Mouse (Mus musculus) limb, embryonic 14.5 days (tissue): ENCODE results near the gene Ppp4r3a. TPM values are rescaled to one million over a fixed set of nuclear protein-coding genes. Genes with fewer than 3 reads are reported as not detected.

Experiments used
- ATAC-seq: fragments of 200-750 bp; cut with Nextera tagmentation; 2 replicates; pipeline ENCODE4 v1.8.0; 2017; ENCODE audit warnings: low read depth, moderate number of reproducible peaks, moderate TSS enrichment; ENCODE audit not compliant: low FRiP score
- DNase-seq: peaks from one replicate; pipeline ENCODE4 v3.0.0-alpha.2; 2015; ENCODE audit warnings: low spot score
- H3K27ac ChIP-seq: fragments of 300-500 bp; sonication (generic); replicated peaks from 2 replicates; pipeline ENCODE4 v1.5.1; 2014; ENCODE audit warnings: low read depth, mild to moderate bottlenecking, low read length, moderate library complexity, mixed read lengths
- H3K27me3 ChIP-seq: fragments of 300-500 bp; sonication (generic); 2 replicates; pipeline ENCODE4 v1.6.1; 2014; ENCODE audit warnings: low read length, mixed read lengths; ENCODE audit not compliant: control insufficient read depth, insufficient read depth
- H3K36me3 ChIP-seq: fragments of 300-500 bp; sonication (generic); 2 replicates; pipeline ENCODE4 v1.6.1; 2014; ENCODE audit warnings: mild to moderate bottlenecking, low read length, moderate library complexity, mixed read lengths; ENCODE audit not compliant: control insufficient read depth, insufficient read depth
- H3K4me1 ChIP-seq: fragments of 300-500 bp; sonication (generic); 2 replicates; pipeline ENCODE4 v1.6.1; 2014; ENCODE audit warnings: antibody characterized with exemption, low read length, mixed read lengths; ENCODE audit not compliant: control insufficient read depth, insufficient read depth
- H3K4me2 ChIP-seq: fragments of 300-500 bp; sonication (generic); replicated peaks from 2 replicates; pipeline ENCODE4 v1.6.1; 2014; ENCODE audit warnings: low read depth, mild to moderate bottlenecking, low read length, moderate library complexity; ENCODE audit not compliant: severe bottlenecking
- H3K4me3 ChIP-seq: fragments of 300-500 bp; sonication (generic); replicated peaks from 2 replicates; pipeline ENCODE4 v1.5.1; 2014; ENCODE audit warnings: low read length
- H3K9ac ChIP-seq: fragments of 300-500 bp; sonication (generic); 2 replicates; pipeline ENCODE4 v1.6.1; 2014; ENCODE audit warnings: mild to moderate bottlenecking, low read depth, low read length, moderate library complexity; ENCODE audit not compliant: severe bottlenecking
- H3K9me3 ChIP-seq: fragments of 300-500 bp; sonication (generic); 2 replicates; pipeline ENCODE4 v1.6.1; 2016; ENCODE audit warnings: low read length; ENCODE audit not compliant: control insufficient read depth
- POLR2A ChIP-seq: fragments of 200-500 bp; IDR thresholded peaks from 2 replicates; pipeline ENCODE4 v1.8.0; 2012; ENCODE audit warnings: inconsistent platforms, mild to moderate bottlenecking, moderate library complexity, borderline replicate concordance; ENCODE audit not compliant: insufficient read depth, insufficient read length; ENCODE audit errors: extremely low read depth
- WGBS: fragments of 180-500 bp; shearing (Covaris S2); extraction: QIAGEN DNeasy Blood & Tissue Kit; methylation state at CpG from one replicate; pipeline ENCODE4 v1.1.7; 2014; 5-methylcytosine and 5-hydroxymethylcytosine counted together
- polyA plus RNA-seq, 2 experiments: library from polyadenylated mRNA; depleted of rRNA in 1 of 2; stranded (reverse) in 1 of 2; unstranded in 1 of 2; fragments of >200 nt; fragmentation: Nextera tagmentation in 1 of 2; extraction: Ambion mirVana in 1 of 2; gene quantifications; 2 replicates each; pipeline versions ENCODE4 v1.2.1 to v1.2.3; 2012 to 2014

Gene Ppp4r3a
- polyA plus RNA-seq, 2 experiments: 40.3 to 44.9 TPM

DNA sequence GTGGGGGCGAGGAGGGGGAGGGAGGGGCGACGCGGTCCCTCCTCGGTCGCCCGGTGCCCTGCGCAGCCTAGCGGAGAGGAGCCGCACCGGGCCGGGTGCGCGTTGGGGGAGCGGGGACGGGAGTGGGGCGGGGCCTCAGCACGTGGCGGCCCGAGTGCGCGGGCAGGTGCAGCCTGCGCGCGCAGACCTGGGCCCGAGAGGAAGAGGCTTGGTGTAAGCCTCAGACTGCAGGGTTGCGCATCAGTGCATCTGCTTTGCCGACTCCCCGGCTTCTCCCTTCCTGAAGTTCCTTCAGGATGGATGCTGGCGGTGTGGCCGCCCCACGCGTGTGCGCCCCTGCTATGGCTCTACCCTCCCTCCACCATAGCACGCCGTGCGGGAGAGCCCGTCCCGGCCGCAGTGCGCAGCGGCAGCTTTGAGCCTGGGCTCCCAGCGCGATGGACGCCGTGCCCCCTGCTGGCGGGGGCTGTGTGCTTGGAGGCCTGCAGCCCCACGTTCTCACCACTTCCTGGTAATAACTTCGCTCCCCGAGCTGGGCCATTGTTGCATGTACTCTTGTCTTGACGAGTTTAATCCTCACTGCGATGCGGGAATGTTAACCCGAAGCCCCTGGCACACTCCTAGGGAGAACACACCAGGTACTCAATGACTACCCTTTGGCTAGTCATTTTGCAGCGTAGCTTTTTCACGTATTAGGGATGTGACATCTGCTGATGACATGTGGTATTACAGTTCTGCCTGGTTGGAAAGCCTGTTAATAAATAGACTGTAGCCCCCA, 54.4 kb downstream of the Ppp4r3a start, which contains the start of gene Ccdc88c:
Gene Ccdc88c (minus strand): TSS at position 103 of the 778 bp plus-strand sequence.
- peak; percentile 89 for DNase-seq
- peak; percentile 86 for ATAC-seq

DNA sequence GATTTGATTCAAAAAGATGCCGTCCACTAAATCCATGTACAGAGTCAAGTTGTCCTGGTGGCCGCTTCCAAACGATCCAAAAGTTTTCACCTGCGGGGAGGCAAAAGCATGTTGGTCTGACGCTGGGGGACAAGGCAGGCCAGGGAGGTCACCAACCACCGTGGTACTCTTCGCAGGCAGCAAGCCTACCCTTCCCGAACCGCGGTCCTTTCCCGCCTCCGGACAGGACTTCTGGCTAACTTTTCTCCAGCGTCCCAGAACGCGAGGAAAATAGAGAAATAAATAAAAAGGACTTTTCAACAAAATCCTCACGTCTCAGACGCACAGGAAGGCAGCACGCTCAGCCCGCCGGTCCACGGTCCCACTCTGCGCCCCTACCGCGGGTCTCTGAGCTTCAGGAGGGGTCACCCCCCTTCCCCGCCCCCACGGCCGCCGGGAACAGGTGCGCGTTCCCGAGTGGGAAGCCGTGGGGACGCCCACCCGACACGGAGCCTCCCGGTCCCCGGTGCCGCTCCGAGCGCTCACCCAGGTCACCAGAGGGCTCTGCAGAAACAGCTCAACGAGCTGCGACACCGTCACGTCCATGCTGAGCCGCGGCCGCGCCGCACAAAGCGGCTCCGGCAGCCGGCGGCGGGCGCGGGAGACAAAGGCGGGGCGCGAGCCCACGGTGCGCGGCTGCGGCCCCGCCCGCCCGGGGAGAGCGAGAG, 55.1 kb downstream of the Ppp4r3a start:
- DNase-seq (no peak), ATAC-seq (no peak)
- H3K4me2 ChIP-seq: peak overlapping the region; percentile 97
- H3K4me1 ChIP-seq: peaks cover 14% of the 10 kb centered on the region
- H3K36me3 ChIP-seq: no peaks in the 10 kb centered on the region
- H3K4me3 ChIP-seq: peak overlapping the region; percentile 58
- under 1% methylated on average over 54 of the region's 67 CpGs for WGBS
- TF ChIP-seq POLR2A: no peak
- H3K27ac ChIP-seq: peak overlapping the region; percentile 43; the same call in 1 of the 2 replicates
- peaks cover 26% of the 10 kb centered on the region for H3K27me3 ChIP-seq
- H3K9me3 ChIP-seq: no peaks in the 10 kb centered on the region
- peak overlapping the region; percentile 57 for H3K9ac ChIP-seq

More for the DNA sequence above, 54.4 kb downstream of the Ppp4r3a start, which contains the start of gene Ccdc88c:
- Histone ChIP-seq H3K4me3 (peak within 1 kb of the TSS; percentile 58), H3K9ac (peak within 1 kb of the TSS; percentile 57), H3K4me1 (peaks cover 14% of the 10 kb centered on the region), H3K9me3 (no peaks in the 10 kb centered on the region), H3K27me3 (peaks cover 26% of the 10 kb centered on the region), H3K27ac (peak within 1 kb of the TSS; percentile 43; the same call in 1 of the 2 replicates), H3K36me3 (no peaks in the 10 kb centered on the region), H3K4me2 (peak within 1 kb of the TSS; percentile 97)
- TF ChIP-seq POLR2A: no peak
- under 1% methylated on average over 29 of the region's 56 CpGs for WGBS

GRCm38 (mm10) chr12:101027451-101028246, 55.9 kb downstream of the Ppp4r3a start:
- Histone ChIP-seq H3K27ac (no peak overlapping the region), H3K9ac (0 out of 2 replicates have a peak overlapping the region, but pooled peaks have one; percentile 57), H3K4me2 (peak overlapping the region; percentile 97), H3K4me3 (peak overlapping the region; percentile 58), H3K4me1 (peaks cover 14% of the 10 kb centered on the region), H3K9me3 (no peaks in the 10 kb centered on the region), H3K27me3 (peaks cover 26% of the 10 kb centered on the region), H3K36me3 (no peaks in the 10 kb centered on the region)
- whole genome bisulfite sequencing: 3% methylated on average over 19 of the region's 19 CpGs
- no peak for TF ChIP-seq POLR2A
- ATAC-seq (no peak), DNase-seq (no peak)

DNA sequence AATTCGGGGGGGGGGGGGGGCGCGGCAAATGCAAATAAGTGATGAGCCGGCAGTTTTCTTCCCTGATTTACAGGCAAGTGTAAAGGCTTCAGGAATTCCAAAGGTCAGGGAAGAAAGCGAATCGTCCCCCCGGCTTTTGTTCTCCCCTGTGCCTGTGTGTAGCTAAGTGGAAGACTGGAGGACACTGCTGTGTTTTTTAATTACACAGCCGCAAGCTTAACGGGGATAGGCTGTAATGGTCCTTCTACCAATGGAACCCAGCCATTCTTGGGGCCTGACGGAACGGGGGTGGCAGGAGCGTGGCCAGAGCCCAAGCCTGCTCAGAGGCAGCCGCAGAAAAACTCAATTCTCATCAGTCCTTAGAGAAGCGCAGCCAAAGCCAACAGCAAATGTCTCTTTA, 56.6 kb downstream of the Ppp4r3a start:
- no peak for ATAC-seq
- no peak overlapping the region for H3K27ac ChIP-seq
- peaks cover 14% of the 10 kb centered on the region for H3K4me1 ChIP-seq
- peak overlapping the region; percentile 97; the same call in 1 of the 2 replicates for H3K4me2 ChIP-seq
- H3K9ac ChIP-seq: no peak overlapping the region
- WGBS: 7% methylated on average over 14 of the region's 14 CpGs
- H3K9me3 ChIP-seq: no peaks in the 10 kb centered on the region
- no peak for TF ChIP-seq POLR2A
- peak overlapping the region; percentile 58; the same call in 1 of the 2 replicates for H3K4me3 ChIP-seq
- no peaks in the 10 kb centered on the region for H3K36me3 ChIP-seq
- DNase-seq: no peak
- peaks cover 26% of the 10 kb centered on the region for H3K27me3 ChIP-seq

DNA sequence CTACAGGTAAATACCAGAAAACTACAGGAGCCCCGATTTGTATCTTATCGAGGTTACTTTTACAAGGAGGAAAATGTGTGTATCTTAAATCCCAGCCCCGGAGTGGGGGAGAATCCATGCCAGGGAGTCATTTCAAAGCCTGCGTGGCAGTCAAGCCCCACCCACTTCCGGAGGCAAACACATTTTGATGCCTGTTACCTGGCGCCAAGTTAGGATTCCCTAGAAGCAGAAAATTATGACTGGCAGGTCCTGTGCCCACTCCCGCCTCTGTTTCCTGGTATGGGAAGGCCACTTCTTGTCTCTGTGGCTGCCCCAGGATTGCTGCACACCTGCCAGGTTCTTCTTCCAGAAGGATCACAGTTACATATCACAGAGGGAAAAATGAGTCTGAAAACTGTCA, 57.0 kb downstream of the Ppp4r3a start:
- H3K4me3 ChIP-seq: no peak overlapping the region

More for the DNA sequence above, 57.0 kb downstream of the Ppp4r3a start:
- H3K4me2 ChIP-seq: peak overlapping the region; percentile 97; the same call in 1 of the 2 replicates
- TF ChIP-seq POLR2A: no peak
- peaks cover 14% of the 10 kb centered on the region for H3K4me1 ChIP-seq
- no peaks in the 10 kb centered on the region for H3K36me3 ChIP-seq
- H3K9ac ChIP-seq: no peak overlapping the region
- 58% methylated on average over 7 of the region's 7 CpGs for WGBS
- H3K27me3 ChIP-seq: peaks cover 26% of the 10 kb centered on the region
- DNase-seq (no peak), ATAC-seq (no peak)
- no peaks in the 10 kb centered on the region for H3K9me3 ChIP-seq
- no peak overlapping the region for H3K27ac ChIP-seq
